Mouse (Mus musculus) Muller cell, postnatal 12 days (primary cell): ENCODE results near the gene Colq.

Experiments
- DNase-seq: peaks from one replicate; pipeline ENCODE4 v3.0.0-alpha.2; 2015; ENCODE audit errors: inconsistent ontology term

The Colq gene

GRCm38 (mm10) chr14:31574903-31575665, 16.1 kb downstream of the Colq start:
- no peak for DNase-seq

GRCm38 (mm10) chr14:31572561-31573175, 18.5 kb downstream of the Colq start:
- no peak for DNase-seq

DNA sequence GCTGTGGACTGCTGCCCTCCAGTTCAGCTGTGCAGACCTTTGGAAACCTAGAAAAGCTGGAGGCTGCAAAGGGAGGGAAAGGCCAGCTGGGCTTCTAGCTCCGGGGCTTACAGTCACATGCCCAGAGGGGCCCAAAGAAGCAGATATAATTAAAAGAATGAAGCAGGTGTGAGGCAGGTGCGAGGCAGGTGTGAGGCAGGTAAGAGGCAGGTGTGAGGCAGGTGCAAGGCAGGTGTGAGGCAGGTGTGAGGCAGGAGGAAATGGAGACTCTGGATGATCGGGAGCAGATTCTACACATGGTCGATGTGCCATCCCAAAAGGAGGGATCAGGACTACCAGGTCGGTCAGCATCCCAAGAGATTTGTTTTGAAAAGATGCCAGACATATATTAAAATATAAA, 19.7 kb downstream of the Colq start:
- no peak for DNase-seq

GRCm38 (mm10) chr14:31570131-31570951, 20.8 kb downstream of the Colq start:
- no peak for DNase-seq

GRCm38 (mm10) chr14:31569151-31569631, 22.0 kb downstream of the Colq start:
- peak; percentile 31 for DNase-seq

- DNase-seq, result no peak
Measured at GRCm38 (mm10) chr14:31565478-31566212, 25.5 kb downstream of the Colq start.

- no peak for DNase-seq
Measured at GRCm38 (mm10) chr14:31564452-31565179, 26.5 kb downstream of the Colq start.

DNA sequence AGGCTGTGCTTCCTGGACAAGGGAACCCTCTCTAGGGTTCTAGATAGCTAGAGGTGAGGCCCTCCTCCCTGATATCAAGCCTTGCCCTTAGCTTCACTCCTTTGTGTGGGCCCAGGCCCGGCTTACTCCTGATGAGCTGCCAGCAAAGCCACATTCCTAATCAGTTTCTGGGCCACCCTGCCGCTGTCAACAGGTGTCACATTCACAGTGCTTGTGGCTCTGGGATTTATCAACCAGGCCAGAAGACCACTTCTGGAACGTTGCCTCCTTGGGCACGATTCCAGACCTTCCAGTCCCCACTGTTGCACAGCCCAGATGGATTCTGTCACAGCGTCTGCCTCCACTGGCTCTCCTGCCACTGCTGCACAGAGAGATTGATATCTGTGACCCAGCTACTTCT, 30.3 kb downstream of the Colq start:
- no peak for DNase-seq

DNA sequence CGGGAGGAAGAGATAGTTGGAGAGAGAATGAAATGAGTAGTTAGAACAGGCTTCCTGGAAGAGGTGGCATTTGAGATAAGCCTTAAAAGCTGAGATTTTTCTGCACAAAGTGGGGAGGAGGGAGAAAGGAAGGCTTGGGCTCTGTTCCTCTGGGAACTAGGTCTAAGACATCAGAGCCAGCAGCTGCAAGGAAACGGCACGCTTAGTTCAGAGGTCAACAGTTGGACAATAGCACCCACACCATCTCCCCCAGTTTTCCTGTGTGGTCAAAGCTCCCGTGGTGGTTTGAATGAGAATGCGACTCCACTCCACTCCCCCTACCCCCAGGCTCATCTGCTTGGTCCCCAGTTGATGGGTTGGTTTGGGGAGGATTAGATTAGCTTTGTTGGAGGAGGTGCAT, 31.9 kb downstream of the Colq start:
- no peak for DNase-seq

- DNase-seq, result peak; percentile 42
Measured at GRCm38 (mm10) chr14:31557784-31558183, 33.4 kb downstream of the Colq start.

DNA sequence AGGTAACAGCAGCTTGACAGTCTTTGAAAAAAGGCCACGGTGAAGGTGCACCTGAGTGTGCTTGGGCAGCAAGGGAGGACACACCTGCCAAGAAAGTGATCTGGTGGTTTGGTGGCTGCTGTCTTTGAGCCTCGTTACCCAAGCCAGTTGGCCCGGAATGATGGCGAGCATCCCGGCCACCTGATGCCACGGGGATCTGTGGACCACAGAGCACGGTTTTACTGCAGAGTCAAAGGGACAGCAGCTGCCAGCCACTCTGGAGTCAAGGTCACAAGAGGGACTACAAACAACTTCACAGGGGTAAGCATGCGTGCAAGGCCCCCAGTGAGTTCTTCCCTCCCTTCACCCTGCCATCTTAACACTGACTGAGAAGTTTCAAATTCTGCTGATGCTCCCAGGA, 33.9 kb downstream of the Colq start:
- DNase-seq, result no peak

DNA sequence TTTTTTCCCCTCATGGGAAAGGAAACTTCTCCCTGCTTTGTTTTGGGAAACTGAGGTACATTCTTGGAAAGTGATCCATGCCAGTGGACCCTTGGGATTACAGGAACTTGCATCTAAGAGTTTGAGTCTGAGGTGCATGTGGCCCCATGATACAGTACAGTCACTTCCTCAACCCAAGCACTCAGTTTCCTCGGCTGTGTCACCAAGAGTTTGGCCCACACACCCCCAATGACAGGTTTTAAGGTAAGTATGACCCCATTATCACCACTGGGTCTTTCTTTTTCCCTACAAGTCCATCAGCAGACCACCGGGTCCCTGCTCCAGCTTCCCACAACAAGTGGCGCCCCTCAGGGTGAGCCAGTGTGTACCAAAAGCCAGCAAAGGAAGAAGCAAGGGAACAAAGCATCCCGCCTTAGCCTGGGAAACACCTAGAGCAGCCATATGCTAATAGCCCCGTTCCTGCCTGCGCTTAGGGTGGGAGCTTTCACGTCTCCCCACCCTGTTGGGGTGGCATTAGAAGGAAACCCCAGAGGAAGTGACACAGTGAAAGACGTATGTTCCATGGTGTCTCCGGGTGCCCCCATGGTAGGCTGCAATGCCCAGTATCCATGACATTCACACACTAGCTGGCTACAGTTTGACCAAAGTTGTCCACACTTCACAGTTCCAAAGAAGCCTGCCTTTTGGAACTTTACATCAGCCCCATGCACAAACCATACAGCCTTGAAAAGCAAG, 34.5 kb downstream of the Colq start:
- no peak for DNase-seq

- DNase-seq, result no peak
Measured at GRCm38 (mm10) chr14:31555963-31556434, 35.1 kb downstream of the Colq start.

DNA sequence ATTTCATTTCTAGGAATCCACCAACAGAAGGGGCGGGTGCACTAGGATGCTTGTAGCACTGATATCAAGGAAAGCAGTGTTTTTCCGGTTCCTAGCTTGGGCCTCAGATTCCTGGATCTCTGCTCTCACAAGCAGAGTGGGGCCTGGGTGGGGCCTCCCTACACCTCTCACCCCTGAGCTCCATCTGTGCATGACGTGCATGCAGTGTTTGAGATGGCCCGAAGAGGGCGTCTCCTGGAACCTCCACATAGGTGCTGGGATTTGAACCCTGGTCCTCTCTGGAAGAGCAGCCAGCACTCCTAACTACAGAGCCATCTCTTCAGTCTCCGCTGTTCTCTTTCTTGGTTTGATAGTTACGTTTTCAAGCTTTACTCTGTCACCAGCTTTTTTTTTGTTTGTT, 36.1 kb downstream of the Colq start:
- no peak for DNase-seq

DNA sequence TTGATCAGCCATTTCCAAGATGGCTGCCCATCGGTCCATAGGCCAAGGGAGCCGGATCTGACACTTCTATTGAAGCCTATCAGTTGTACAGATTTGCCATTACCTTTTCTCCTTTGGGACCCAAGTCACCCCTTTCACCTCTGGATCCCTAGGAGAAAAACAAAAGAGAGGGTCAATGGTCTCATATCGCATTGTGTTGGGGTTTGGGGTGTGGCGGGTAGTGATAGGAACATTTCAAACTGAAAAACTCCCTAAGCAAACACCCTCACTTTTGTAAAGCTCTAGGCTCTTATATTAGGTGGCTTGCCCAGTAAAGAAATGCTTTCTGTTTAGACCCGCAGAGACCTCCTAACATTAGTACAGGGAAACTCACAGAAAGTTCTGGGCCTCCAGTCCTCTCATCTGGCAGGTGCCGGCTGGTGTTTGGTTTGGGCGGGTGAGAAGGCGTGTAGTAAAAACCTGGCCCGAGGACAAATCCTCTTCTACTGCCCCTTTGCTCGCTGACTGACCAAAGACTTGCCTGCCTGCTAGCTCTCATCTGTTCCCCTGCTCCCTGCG, 47.2 kb downstream of the Colq start:
- DNase-seq, result no peak

GRCm38 (mm10) chr14:31537298-31537697, 53.8 kb downstream of the Colq start:
- no peak for DNase-seq

DNA sequence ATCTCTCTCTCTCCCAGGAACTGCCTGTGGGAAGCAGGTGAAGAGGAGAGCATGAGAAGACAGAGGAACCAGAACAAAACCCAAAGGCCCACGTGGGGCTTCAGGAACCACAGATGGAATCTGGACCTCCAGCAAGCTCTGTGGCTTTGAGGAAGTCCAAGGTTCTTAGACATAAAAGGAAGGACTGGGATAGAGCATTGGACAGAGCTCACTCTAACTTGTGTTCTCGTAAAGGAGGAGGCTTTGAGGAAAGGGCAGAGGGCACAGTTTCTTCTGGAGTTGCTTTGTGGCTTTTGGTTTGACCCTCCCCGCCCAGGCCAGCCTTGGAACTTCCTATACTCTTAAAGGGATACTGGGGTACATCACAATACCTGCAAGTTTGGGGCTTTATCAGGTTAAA, 58.5 kb downstream of the Colq start:
- DNase-seq, result no peak

GRCm38 (mm10) chr14:31531506-31532148, 59.5 kb downstream of the Colq start:
- no peak for DNase-seq

DNA sequence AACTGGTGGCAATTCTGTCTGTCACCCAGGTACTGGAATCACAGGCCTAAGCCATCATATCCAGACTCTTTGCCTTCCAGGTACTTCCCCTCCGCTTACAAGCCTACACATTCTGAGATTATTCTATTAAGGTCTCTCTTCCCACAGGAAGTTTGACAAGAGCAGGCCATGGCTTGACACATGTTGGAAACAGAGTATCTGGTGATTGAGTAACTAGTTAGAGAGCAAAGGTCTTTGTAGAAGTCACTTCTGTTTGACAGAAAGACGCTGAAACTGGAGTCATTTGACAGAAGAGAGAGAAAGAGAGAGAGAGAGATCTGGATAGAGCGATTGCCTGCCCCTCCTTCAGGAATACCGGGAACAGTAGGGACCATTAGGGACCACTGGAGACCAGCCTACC, 60.3 kb downstream of the Colq start:
- DNase-seq, result no peak
